Mouse (Mus musculus) lung, postnatal 0 days (tissue): ENCODE measurements around the gene Sulf2.

Source experiments
- CTCF ChIP-seq: IDR thresholded peaks from 2 replicates; pipeline ENCODE4 v1.5.1; 2016; ENCODE audit warnings: antibody characterized with exemption, mild to moderate bottlenecking
- EP300 ChIP-seq: IDR thresholded peaks from 2 replicates; pipeline ENCODE4 v1.6.1; 2016; ENCODE audit warnings: antibody characterized with exemption, mild to moderate bottlenecking, control low read depth

- TF ChIP-seq CTCF = no peak
- TF ChIP-seq EP300 = no peak
Measured at GRCm38 (mm10) chr2:166128756-166129155, 26.7 kb downstream of the Sulf2 start.
